Mouse (Mus musculus) kidney, adult 9 months (tissue): Measurements from ENCODE around the gene Mef2b.
"Not testable (repeated sequence)": the region's sequence is repeated elsewhere in the genome, so short reads cannot be mapped to it uniquely, and the experiment has no call there.

Experiments
- DNase-seq: peaks from one replicate; pipeline ENCODE4 v3.0.0; 2022

Gene Mef2b

DNA sequence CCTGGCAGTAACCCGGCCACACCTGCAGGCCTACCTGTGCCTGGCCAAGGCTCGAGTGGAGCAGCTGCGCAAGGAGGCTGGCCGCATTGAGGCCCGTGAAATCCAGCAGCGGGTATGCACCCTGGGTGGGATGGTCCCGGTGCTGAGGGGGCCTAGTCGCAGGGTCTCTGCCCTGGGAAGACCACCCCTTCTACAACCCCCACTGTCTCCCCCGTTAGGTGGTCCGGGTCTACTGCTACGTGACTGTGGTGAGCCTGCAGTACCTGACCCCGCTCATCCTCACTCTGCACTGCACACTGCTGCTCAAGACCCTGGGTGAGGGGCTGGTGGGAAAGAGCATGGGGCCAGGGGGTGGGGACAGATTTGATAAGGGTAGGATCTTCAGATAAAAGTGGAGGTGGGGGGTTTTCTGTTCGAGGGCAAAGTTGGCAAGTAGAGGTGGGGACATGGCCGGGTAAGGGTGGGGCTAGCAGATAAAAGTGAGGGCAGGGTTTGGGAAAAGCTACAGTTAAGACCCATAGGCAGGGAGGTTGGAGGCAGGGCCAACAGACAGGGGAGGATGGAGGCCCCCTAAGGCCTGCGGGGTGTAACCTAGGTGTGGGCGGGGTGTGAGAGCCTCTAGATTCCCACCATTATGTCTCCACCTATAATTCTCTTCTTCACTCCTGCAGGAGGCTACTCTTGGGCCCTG is 41.8 kb downstream of the Mef2b start:
- no peak for DNase-seq

DNA sequence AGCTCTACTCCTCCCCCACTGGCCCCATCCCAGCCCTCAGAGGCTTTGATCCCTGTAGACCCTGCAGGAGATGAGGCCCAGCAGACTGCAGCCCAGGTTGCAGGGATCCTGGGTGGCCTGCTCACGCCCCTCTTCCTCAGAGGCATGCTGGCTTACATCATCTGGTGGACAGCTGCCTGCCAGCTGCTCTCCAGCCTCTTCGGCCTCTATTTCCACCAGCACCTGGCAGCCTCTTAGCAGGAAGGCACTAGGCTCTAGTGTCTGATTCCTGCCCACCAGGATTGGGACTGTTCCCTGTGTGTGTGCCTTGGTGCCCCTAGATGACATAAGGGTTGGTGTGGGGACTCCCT is 42.4 kb downstream of the Mef2b start:
- DNase-seq, result no peak

DNA sequence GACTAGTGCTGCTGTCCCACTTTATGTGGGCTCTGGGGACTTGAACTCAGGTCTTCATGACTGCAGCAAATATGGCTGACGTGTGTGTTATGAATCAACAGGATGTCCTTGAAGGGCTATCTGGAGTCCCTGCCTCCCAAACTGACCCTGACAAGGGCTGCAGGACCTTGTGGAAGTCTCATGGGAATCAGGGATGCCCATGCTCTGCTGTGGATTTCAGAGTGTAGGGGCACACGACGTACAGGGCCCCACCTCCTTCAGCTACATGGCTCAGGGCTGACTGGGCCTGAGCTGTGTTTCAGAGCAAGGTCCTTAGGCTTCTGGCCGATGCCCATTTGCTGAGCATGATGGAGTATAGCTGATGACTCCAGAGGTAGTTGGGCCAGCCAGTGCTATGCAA is 43.7 kb downstream of the Mef2b start:
- DNase-seq, result no peak

DNA sequence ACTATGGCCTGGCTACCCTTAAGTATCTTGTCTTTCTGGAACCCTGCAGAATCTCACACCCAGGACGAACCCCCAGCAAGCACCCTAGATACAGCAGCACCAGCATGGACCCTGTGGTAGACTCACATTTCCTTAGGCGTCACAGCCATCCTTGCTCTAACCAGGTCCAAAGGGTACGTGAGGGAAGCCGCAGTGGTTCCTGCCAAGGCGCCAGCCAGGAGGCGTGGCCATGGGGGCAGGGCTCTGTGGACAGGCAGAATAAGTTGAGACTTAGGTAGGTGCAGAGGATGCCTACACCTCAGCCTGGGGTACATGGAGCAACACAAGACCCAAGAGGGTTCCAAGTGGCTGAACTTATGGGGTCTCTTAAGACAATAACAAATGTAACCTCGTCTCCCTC is 49.2 kb downstream of the Mef2b start:
- DNase-seq, result peak; percentile 96

DNA sequence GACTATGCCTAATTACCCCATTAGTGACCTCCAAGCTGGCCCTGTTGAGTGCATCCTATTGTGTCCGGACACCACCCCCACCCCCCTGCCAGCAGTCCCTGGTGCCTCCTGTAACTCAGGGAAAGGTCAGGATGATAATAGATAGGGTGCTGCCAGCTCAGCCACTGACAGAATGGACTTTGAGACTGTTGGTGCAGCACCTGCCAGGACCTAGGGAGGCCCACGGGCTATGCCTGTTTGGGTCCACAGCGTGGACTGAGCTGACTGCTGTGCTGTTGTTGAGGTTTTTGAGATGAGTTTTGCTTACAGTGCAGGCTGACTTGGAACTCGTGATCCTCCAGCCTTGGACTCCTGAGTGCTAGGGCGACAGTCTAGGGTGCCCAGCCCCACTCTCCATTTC is 53.7 kb downstream of the Mef2b start:
- peak; percentile 92 for DNase-seq

DNA sequence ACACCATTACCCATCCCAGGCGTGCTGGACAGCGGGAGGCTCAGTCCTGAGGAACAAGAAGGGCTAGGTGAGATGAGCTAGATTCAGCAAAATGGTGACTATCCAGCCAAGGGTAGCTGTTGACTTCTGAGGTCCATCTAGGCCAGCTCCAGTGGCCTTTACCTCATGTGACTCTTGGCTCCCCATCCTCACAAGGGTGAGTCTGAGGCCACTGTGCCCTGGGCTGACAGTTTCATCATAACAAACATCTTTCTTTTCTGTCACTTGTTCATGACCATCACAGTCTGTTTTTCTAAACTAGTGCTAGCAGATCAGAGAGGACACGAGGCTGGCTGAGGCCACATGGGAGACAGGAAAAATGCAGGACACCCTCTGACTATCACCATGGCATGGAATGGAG is 54.7 kb downstream of the Mef2b start:
- no peak for DNase-seq

DNA sequence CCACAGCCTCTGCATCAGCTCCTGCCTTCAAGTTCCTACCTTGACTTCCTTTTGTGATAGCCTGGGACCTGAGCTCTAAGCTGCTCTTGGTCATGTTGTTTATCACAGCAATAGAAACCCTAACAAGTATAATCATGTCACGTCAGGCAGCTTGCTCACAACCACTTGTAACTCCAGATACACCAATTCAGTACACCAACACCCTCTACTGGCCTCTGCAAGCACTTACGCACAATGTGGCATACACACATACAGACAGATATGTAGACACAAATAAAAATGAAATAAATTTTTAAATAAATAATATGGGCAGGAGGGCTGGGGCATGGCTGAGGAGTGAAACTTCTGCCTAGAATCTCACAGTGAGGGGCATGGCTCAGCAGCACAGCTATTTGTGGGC is 56.3 kb downstream of the Mef2b start:
- DNase-seq, result no peak

DNA sequence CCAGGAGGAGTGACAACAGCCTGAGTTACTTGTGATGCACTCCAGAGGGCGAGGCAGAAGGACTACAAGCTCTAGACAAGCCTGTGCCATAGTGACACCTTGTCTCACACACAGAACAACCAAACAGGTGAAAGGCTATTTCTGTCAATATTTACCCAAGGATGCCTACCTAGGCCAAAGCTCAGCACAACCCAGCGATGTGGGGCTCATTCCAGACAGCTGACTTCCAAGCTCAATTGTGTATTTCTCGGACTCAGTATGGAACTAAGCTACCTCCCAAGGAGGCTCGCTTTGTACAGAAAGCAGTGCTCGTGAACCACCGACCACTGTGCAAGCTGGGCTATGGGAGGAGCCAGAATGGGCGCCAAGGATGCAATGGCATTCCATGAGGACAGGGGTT is 58.1 kb downstream of the Mef2b start:
- DNase-seq, result peak; percentile 83

DNA sequence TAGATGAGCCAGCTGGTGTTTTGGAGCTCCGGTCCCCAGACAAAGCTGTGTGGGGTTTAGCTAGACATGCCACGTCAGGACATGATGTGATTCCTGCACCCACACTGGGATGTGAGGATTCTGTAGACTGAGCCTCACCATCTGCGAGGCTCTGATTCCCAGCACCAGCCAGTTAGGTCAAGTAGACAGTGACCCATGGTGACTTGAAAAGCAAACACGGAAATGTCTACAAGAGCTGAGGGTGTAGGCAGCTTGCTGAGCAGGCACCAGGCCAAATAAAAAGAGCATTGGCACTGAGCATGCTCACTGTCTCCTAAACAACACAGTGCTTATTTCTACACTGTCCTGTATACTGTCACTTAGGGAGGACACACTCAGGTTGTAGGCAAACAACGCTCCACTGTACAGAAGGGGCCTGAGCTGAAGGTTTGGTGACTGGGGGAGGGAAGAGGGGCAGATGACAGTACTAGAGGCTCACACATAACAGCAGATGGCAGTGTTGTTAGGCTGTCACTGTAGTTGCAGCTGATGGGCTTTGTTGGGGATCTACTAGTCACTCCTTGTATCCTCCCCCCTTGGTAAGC is 60.7 kb downstream of the Mef2b start:
- DNase-seq, result peak; percentile 58

DNA sequence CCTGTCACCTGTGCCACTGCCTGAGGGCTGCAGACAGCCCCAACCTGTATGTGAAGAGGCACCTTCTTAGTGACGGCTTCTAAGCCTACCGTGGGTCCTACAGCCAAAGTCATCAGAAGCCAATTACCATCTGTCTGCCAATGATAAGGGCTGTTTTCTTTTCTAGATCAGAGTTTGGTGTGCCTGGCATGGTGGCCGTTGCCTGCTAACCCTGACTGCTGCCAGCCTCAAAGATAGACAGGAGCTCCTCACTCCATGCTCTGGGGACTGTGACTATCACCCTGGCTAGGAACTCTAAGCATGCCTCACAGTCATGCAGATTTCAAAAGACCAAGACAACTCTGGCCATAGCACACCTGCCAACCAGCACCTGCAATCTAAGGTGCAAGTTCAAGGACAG is 61.9 kb downstream of the Mef2b start:
- DNase-seq, result no peak

DNA sequence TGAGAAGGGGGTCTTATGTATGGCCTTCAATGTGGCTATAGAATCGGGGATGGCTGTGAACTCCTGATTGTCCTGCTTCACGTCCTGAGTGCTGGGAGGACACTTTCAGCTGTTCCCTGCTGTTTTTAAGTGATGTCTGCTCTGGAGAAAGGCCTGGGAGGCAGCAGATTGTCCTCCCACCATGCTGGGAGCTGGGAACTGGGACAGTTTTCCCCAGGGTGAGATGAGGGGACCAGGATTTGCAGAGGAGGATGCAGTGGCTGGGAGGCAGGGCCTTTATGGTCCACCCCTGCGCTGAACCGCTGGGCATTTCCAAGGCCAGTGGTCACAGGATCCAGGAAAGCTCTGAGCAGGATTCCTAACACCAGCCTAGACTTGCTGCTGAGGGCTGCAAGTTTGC is 63.6 kb downstream of the Mef2b start:
- DNase-seq, result no peak

DNA sequence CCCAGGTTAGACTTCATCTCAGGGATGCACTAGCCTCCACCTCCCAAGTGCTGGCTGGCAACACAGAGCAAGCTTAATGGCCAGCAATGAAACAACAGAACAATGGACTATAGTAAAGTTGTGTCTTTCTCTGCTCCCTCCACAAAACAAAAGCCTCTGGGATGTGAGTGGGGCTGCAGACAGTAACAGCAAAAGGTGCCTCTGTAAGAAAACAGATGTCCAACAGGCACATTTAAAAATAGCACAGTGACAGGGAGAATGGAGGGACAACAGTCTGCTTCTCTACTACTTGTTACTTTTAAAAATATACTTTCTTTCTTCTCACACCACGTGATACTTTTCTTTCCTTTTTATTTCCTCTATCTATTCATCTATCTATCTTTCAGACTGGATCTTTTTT is 65.2 kb downstream of the Mef2b start:
- DNase-seq, result no peak

DNA sequence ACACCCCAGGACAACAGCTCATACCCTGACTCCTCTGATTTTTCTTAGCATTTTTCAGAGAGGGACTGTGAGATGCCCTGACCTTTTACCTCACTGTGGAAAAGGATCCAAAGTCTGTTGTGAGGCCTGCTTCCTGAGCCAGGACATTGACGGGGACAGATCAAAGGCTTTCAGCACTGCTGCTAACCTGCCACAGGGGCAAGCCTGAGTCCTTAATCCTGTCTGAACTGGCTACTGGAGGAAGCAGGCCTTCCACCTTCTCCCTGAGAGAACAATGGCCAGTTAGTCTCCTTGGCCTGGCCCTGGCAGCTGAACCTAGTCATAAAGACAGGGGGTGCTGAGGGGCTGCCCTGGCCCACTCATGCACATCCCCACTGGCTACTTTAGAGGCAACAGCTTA is 68.6 kb downstream of the Mef2b start:
- DNase-seq, result peak; percentile 84

DNA sequence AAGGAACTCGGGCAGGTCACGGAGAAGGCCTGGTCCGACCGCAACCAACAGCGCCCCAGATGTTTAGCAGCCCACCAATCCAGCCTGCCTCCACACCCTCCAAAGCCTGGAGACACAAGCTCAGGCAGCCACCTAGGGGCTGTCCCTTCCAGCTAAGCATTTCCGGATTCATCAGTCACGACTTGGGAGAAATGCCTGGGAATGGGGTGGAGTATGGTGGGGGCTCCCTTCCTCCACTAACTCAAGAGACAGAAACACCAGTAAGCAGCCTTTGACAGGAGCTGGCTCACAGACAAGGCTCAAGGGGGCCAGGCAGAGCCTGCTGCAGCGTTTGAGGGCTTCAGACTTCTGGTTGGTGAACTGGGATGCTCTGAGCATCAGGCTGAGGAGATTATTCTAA is 71.0 kb downstream of the Mef2b start:
- DNase-seq, result no peak

DNA sequence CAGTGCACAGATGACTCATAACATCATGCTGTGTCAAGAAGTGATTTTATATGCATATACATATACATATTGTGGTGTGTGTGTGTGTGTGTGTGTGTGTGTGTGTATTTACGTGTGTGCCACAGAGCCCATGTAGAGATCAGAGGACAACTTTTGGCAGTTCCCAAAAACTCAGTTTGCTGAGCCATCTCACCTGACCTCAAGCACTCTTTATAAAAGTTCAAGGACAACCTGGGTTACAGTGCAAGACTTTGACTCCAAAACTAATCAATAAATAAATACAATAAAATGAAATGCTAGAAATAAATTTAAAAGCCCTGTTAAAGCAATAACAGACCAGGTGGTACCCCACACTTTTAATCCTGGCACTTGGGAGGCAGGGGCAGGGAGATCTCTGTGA is 71.8 kb downstream of the Mef2b start:
- DNase-seq, result no peak

DNA sequence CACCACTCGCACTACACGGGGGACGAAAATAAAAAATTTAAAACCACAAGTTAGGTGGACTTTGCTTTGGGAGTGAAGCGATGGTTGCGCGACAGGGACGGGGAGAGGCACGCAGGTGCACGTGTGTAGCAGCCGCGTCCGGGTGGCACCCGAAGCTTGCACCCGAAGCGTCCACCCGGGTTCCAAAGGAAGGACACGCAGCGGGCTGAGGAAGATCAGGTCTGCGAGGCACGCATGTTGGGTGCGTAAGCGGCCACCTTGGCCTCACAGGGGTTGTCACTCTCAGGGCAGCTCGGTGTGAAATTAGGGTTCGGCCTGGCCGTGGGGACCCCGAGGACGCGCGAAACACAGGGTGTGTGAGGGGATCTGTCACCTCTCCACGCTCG is 72.2 kb downstream of the Mef2b start:
- no peak for DNase-seq

DNA sequence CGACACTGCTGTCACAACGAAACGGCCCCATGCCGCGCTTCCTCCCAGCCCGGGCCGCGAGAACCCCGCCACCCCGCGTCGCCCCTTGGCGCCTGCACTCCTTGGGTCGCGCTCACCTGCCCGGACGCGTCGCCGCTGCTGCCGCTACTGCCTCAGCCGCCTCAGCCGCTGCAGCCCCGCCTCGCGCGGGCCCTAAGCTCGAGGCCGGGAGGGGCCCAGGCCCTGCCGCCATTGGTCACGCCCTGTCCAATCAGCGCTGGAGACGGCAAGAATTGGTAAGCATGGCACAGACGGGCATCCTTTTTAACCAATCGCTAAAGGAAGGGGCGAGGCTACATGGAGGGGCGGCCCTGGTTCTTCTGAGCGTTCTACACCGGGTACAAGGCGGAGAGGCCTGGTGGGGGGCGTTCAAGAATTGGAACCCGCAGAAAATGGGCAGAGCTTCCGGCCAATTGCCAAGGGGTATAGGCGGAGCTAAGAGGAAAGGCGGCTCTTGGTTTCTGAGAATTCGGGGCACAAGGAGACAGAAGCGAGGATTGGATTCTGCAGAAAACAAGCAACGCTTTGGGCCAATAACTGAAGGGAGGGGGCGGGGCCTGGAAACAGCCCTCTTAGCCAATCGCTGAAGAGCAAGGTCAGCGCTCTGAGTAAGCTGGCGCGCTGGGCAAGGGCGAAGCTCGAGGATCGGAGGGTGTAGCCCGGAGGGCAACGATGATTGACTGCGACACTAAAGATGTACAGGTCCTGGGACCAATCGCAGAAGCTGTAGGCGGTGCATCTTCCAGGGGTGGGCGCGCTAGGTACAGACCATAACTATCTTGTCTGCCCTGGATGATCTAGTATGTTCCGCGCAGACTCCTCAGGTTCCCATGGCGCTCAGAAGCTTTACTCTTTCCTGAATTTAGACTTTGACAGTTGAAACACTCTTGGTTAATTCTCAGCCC is 72.9 kb downstream of the Mef2b start, which contains the start of gene Slc25a42:
TSS of gene Slc25a42 (minus strand) at position 194 of the 944 bp plus-strand sequence.
- peak; percentile 100 for DNase-seq

DNA sequence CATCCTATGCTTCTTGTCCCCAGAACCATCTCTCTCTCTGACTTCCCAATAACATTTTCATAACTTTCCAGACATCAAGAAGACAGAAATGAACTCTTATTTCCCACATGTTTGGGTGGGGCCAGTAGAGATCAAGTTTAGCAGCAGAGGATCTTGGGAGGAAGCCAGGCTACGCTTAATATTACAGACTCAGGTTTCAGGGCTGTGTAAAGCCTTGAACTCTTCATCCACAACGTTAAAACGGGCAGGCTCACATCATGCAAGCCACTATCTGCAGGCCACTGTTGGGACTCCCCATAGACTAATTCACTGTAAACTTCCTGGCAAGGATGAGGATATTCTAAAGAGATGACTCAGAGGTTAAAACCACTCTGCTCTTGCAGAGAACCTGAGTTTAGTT is 74.9 kb downstream of the Mef2b start:
- no peak for DNase-seq

DNA sequence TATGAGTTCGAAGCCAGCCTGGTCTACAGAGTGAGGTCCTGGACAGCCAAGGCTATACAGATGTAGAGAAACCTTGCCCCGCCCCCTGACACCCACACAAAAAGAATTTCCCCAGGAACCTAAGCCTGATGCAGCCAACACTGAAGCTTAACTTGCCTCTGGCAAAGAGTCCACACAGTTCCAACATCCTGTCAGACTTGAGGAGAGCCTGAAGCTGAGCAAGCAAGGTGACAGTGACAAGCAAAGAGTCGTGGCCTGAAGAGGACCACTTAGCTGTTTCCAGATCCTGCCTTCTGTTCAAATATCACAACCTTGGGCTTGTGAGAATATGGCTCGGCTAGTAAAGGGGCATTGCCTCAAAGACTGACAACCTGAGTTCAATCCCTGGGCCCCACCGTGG is 75.6 kb downstream of the Mef2b start:
- no peak for DNase-seq

DNA sequence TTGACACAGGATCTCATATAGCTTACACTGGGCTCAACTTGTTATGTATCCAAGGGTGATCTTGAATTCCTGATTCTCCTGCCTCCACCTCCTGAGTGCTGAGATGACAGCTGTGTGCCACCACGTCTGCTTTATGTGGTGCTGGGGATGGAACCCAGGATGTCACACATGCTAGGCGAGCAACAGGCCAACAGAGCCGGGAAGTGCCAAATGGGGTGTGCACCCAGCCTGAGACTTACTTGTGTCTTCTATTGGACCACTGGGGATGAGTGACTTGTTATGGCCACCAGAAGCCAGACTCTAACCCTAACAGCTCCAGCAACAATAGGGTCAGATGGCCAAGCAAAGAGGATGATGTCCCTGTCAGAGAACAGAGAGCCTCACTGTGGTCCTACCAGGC is 76.7 kb downstream of the Mef2b start:
- DNase-seq, result not testable (repeated sequence)

DNA sequence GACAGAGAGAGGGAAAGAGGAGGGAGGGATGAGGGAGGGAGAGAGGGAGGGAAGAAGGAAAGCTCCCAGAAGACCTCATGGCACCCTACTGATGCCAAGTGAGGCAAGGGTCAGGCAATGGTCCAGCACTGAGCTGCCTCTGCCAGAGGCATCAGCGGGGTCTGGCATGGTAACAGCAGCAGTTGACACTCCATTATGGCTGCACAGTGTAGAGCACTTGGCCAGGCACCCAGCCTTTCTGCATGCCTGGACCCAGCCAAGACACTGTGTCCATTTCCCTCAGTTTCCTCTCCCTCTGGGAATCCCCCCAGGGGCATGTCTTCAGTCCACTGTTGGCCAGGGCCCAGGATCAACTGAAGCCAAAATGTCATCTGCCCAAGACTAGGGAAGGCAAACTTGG is 77.1 kb downstream of the Mef2b start:
- DNase-seq, result peak; percentile 95
